Mouse (Mus musculus): ENCODE measurements at regions not wholly inside any gene's neighbourhood (a gene's known extent, or its start where the extent isn't known, plus 50 kb on each side); places are given as distances from the start of the nearest gene placed in this dataset.

DNA sequence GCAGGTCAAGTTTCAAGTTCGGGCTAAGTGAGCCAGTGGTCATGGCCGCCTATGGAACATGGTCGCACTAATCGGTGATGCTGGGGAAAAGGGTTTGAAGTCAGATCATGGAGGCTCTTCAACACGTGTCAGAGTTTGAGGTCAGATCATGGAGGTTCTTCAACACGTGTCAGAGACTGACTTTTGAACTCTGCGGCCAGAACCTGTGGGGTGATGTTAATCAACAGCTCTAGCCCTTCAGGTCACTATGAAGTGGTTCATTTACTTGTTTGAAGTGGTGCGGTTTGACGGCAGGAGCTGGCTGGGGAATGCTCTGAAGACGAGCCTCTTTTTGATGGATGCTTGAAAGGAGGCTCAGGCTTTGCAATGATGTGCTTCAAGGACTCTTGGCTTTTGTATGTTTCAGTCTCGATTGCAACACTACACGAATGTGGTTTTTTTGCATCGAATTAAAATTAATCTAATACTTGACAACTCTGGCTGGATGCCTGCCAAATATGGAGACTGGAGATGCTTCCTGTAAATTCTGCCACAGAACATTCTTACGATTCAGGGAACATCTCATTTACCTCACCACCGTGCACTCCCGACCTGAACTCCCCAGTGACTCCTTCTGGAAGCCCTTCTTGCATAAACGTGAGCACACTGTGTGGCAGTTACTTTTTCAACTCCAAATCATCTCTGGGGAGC, 87.9 kb upstream of the 4930535I16Rik start:
- no peak for TF ChIP-seq CTCF (IDR thresholded peaks at IDR 0.05; ENCODE audit: extremely low read depth, insufficient read depth, low read length)
- TF ChIP-seq POLR2A (IDR thresholded peaks at IDR 0.05; ENCODE audit: extremely low read depth, insufficient read depth, low read length) = no peak

Data from cortical plate, adult 2 months (tissue).